Mouse (Mus musculus) hindbrain, postnatal 0 days (tissue): ENCODE data around the gene Lalba. TPM values are rescaled to one million over a fixed set of nuclear protein-coding genes. Genes with fewer than 3 reads are reported as not detected.

Experiments
- ATAC-seq: fragments of 200-750 bp; cut with Nextera tagmentation; 2 replicates; pipeline ENCODE4 v1.8.0; 2017; ENCODE audit warnings: mild to moderate bottlenecking, moderate TSS enrichment, moderate library complexity
- DNase-seq: peaks from one replicate; pipeline ENCODE4 v3.0.0-alpha.2; 2015; ENCODE audit warnings: low spot score
- H3K27ac ChIP-seq: fragments of 300-500 bp; sonication (generic); 2 replicates; pipeline ENCODE4 v1.5.1; 2014; ENCODE audit warnings: mild to moderate bottlenecking
- H3K27me3 ChIP-seq: fragments of 300-500 bp; sonication (generic); 2 replicates; pipeline ENCODE4 v1.6.1; 2014; ENCODE audit warnings: low read length, mixed read lengths; ENCODE audit not compliant: insufficient read depth
- H3K36me3 ChIP-seq: fragments of 300-500 bp; sonication (generic); 2 replicates; pipeline ENCODE4 v1.6.1; 2014; ENCODE audit warnings: low read length, mixed read lengths; ENCODE audit not compliant: insufficient read depth
- H3K4me1 ChIP-seq: fragments of 300-500 bp; sonication (generic); 2 replicates; pipeline ENCODE4 v1.6.1; 2014; ENCODE audit warnings: antibody characterized with exemption, low read length, mixed read lengths; ENCODE audit not compliant: insufficient read depth
- H3K4me2 ChIP-seq: fragments of 300-500 bp; sonication (generic); 2 replicates; pipeline ENCODE4 v1.6.1; 2014; ENCODE audit warnings: low read depth, mild to moderate bottlenecking, low read length, moderate library complexity, mixed read lengths
- H3K4me3 ChIP-seq: fragments of 300-500 bp; sonication (generic); 2 replicates; pipeline ENCODE4 v1.5.1; 2014; ENCODE audit warnings: low read length
- H3K9ac ChIP-seq: fragments of 300-500 bp; sonication (generic); replicated peaks from 2 replicates; pipeline ENCODE4 v1.6.1; 2014; ENCODE audit warnings: mild to moderate bottlenecking, low read length, moderate library complexity, mixed read lengths
- H3K9me3 ChIP-seq: fragments of 300-500 bp; sonication (generic); 2 replicates; pipeline ENCODE4 v1.6.1; 2016; ENCODE audit warnings: low read length, mixed read lengths
- CTCF ChIP-seq: IDR thresholded peaks from 2 replicates; pipeline ENCODE4 v1.5.1; 2016; ENCODE audit warnings: antibody characterized with exemption, control low read depth, low read depth
- WGBS: fragments of 180-500 bp; shearing (Covaris S2); extraction: QIAGEN DNeasy Blood & Tissue Kit; methylation state at CpG from one replicate; pipeline ENCODE4 v1.1.7; 2014; 5-methylcytosine and 5-hydroxymethylcytosine counted together
- polyA plus RNA-seq: library from polyadenylated mRNA; unstranded; fragments of >200 nt; fragmentation: Nextera tagmentation; extraction: Ambion mirVana; gene quantifications from 2 replicates; pipeline ENCODE4 v1.2.1, GENCODE M21; 2015
- total RNA-seq: library from RNA; depleted of rRNA; stranded (reverse); fragments of >200 nt; gene quantifications from 2 replicates; pipeline ENCODE4 v1.2.3, GENCODE M21; 2014

The Lalba gene
- total and polyA plus RNA-seq, 2 experiments from 2014 or later = not detected

- no peak within 1 kb of the TSS for H3K27ac ChIP-seq
- no peak within 1 kb of the TSS for H3K4me2 ChIP-seq
- no peaks in the 10 kb centered on the region for H3K4me1 ChIP-seq
- TF ChIP-seq CTCF = no peak
- H3K4me3 ChIP-seq = no peak within 1 kb of the TSS
- WGBS = 57% methylated on average over 4 of the region's 4 CpGs
- no peaks in the 10 kb centered on the region for H3K36me3 ChIP-seq
- no peak for DNase-seq
- H3K27me3 ChIP-seq = no peaks in the 10 kb centered on the region
- no peak within 1 kb of the TSS for H3K9ac ChIP-seq
- no peaks in the 10 kb centered on the region for H3K9me3 ChIP-seq
- ATAC-seq = no peak
These were observed 9.6 kb upstream of the Lalba start, which contains the start of gene Olfr279 for GRCm38 (mm10) chr15:98492102-98492501. Gene Olfr279, plus strand, starts transcription at chr15:98492402.

- H3K4me2 ChIP-seq = no peak overlapping the region
- no peaks in the 10 kb centered on the region for H3K9me3 ChIP-seq
- TF ChIP-seq CTCF = no peak
- no peak overlapping the region for H3K27ac ChIP-seq
- 79% methylated on average over 2 of the region's 2 CpGs for WGBS
- H3K36me3 ChIP-seq = no peaks in the 10 kb centered on the region
- no peak overlapping the region for H3K9ac ChIP-seq
- DNase-seq (no peak), ATAC-seq (no peak)
- H3K4me3 ChIP-seq = no peak overlapping the region
- H3K4me1 ChIP-seq = no peaks in the 10 kb centered on the region
- H3K27me3 ChIP-seq = no peaks in the 10 kb centered on the region
These were observed 8.8 kb upstream of the Lalba start for GRCm38 (mm10) chr15:98491332-98491731.

DNA sequence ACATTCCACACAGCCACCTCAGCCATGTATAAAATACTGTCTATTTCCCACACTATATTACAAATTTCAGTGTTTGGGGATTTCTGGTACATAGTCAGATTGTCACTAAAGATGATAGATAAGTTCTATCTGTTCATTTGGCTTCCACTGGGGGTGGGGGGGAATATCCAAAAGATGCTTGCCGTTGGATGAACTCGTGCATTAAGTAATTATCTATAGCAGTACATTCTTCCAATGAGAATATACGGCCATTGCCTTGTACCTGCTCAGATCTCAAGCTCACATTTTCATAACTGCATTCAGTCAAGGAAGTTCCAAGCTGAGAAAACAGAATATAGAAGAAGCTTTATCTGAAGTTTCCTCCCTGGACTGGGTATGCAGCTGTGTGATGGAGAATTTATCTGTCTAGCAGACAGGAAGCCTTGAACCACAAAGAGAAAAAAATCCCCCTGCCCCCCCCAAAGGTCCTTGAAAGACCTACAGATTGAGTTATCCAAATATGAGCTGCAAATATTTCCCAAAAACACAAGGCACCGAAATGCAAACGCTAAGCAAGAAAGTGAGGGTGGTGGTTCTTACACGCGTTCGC lies 4.0 kb upstream of the Lalba start:
- Histone ChIP-seq H3K4me1 (peaks cover 3% of the 10 kb centered on the region; the same call in 1 of the 2 replicates), H3K27me3 (no peaks in the 10 kb centered on the region), H3K4me2 (no peak overlapping the region), H3K4me3 (no peak overlapping the region), H3K27ac (no peak overlapping the region), H3K9me3 (no peaks in the 10 kb centered on the region), H3K9ac (no peak overlapping the region), H3K36me3 (no peaks in the 10 kb centered on the region)
- no peak for TF ChIP-seq CTCF
- ATAC-seq (no peak), DNase-seq (no peak)
- WGBS = 93% methylated on average over 8 of the region's 8 CpGs

DNA sequence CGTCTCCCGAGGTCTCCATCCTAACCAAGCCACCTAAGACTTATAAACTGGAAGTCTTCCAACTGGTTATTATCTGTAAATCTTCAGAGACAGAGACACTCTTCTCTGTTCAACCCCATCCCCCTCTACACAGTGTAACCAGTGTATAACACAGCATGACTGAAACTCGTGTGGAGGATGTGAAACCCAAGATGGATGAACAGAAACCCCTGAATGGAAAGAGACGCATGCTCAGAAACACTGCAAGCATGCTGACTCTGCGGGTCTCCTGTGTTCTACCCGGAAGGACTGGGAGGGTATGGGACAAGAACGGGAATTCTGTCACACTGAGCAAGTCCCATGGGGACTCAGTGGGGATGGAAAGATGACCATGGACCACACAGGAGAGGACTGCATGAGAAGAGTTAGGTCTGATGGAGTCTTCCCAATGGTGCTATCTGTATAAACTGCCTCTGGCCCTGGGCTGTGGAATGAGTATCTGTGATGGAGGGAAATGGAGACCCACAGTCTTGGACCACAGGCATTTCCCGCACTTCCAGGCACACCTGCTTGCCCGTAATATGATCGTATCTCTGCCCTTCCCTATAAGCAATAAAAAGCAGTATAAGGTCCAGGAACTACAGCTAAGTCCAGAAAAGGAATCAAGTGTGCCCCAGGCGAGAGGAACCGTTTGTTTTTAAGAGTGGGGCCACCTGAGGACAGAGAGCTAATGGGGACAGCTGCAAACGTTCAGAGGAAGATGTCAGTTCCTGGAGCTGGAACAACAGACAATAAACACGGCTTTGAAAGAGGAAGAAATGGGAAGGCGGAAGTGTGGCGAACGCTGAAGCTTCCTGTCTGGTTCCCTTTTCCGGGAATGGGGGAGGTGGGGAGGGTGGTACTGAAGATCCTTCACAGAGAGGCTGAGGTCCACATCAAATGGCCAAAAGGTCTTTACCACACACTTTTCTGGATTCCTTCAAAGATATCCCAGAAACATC lies 1.7 kb upstream of the Lalba start:
- Histone ChIP-seq H3K4me3 (no peak overlapping the region), H3K36me3 (no peaks in the 10 kb centered on the region), H3K9me3 (no peaks in the 10 kb centered on the region), H3K9ac (no peak overlapping the region), H3K4me2 (no peak overlapping the region), H3K27me3 (no peaks in the 10 kb centered on the region), H3K27ac (no peak overlapping the region), H3K4me1 (peaks cover 3% of the 10 kb centered on the region; the same call in 1 of the 2 replicates)
- no peak for TF ChIP-seq CTCF
- ATAC-seq = no peak
- 79% methylated on average over 18 of the region's 18 CpGs for WGBS
- no peak for DNase-seq

- TF ChIP-seq CTCF = no peak
- DNase-seq (no peak), ATAC-seq (no peak)
- H3K27me3 ChIP-seq = no peaks in the 10 kb centered on the region
- no peaks in the 10 kb centered on the region for H3K9me3 ChIP-seq
- H3K9ac ChIP-seq = no peak overlapping the region
- WGBS = 77% methylated on average over 7 of the region's 7 CpGs
- H3K27ac ChIP-seq = no peak overlapping the region
- H3K4me2 ChIP-seq = no peak overlapping the region
- no peaks in the 10 kb centered on the region for H3K36me3 ChIP-seq
- no peak overlapping the region for H3K4me3 ChIP-seq
- peaks cover 3% of the 10 kb centered on the region; the same call in 1 of the 2 replicates for H3K4me1 ChIP-seq
These were observed 2.9 kb downstream of the Lalba start for GRCm38 (mm10) chr15:98479568-98480102.

GRCm38 (mm10) chr15:98476281-98476680 lies 6.2 kb downstream of the Lalba start:
- ATAC-seq = no peak
- H3K27ac ChIP-seq = no peak overlapping the region
- no peak overlapping the region for H3K9ac ChIP-seq
- H3K36me3 ChIP-seq = no peaks in the 10 kb centered on the region
- H3K4me2 ChIP-seq = no peak overlapping the region
- WGBS = 64% methylated on average over 5 of the region's 5 CpGs
- no peaks in the 10 kb centered on the region for H3K9me3 ChIP-seq
- no peak for DNase-seq
- no peaks in the 10 kb centered on the region for H3K27me3 ChIP-seq
- no peak overlapping the region for H3K4me3 ChIP-seq
- no peak for TF ChIP-seq CTCF
- H3K4me1 ChIP-seq = no peaks in the 10 kb centered on the region
